Mouse (Mus musculus): Measurements from ENCODE around the gene Gpatch8.

Gpatch8 gene

GRCm38 (mm10) chr11:102496732-102497131 is 59.5 kb downstream of the Gpatch8 start:
- DNase-seq (ENCODE audit: low spot score) = no peak

GRCm38 (mm10) chr11:102496206-102496605 is 60.0 kb downstream of the Gpatch8 start:
- peak; percentile 18 for DNase-seq (ENCODE audit: low spot score)

- DNase-seq (ENCODE audit: low spot score) = peak; percentile 64
Measured at GRCm38 (mm10) chr11:102495742-102496141, 60.5 kb downstream of the Gpatch8 start.

- no peak for DNase-seq (ENCODE audit: low spot score)
Measured at GRCm38 (mm10) chr11:102495114-102495513, 61.1 kb downstream of the Gpatch8 start.

GRCm38 (mm10) chr11:102494063-102494650 is 62.0 kb downstream of the Gpatch8 start:
- no peak for DNase-seq (ENCODE audit: low spot score)

GRCm38 (mm10) chr11:102493241-102493640 is 63.0 kb downstream of the Gpatch8 start:
- no peak for DNase-seq (ENCODE audit: low spot score)

- no peak for DNase-seq (ENCODE audit: low spot score)
Measured at GRCm38 (mm10) chr11:102487901-102488300, 68.3 kb downstream of the Gpatch8 start.

GRCm38 (mm10) chr11:102486733-102487386 is 69.3 kb downstream of the Gpatch8 start:
- DNase-seq (ENCODE audit: low spot score) = peak; percentile 73

GRCm38 (mm10) chr11:102481779-102482178 is 74.4 kb downstream of the Gpatch8 start:
- DNase-seq (ENCODE audit: low spot score) = no peak

GRCm38 (mm10) chr11:102480897-102481296 is 75.3 kb downstream of the Gpatch8 start:
- no peak for DNase-seq (ENCODE audit: low spot score)

GRCm38 (mm10) chr11:102480111-102480510 is 76.1 kb downstream of the Gpatch8 start:
- DNase-seq (ENCODE audit: low spot score) = no peak

- no peak for DNase-seq (ENCODE audit: low spot score)
Measured at GRCm38 (mm10) chr11:102479581-102479980, 76.6 kb downstream of the Gpatch8 start.

- no peak for DNase-seq (ENCODE audit: low spot score)
Measured at GRCm38 (mm10) chr11:102478671-102479070, 77.5 kb downstream of the Gpatch8 start.

GRCm38 (mm10) chr11:102475027-102475426 is 81.2 kb downstream of the Gpatch8 start:
- no peak for DNase-seq (ENCODE audit: low spot score)

- DNase-seq (ENCODE audit: low spot score) = no peak
Measured at GRCm38 (mm10) chr11:102469648-102470357, 86.4 kb downstream of the Gpatch8 start, which contains the start of gene Itga2b. Gene Itga2b, minus strand, starts transcription at chr11:102470122.

- peak; percentile 97 for DNase-seq (ENCODE audit: low spot score)
Measured at GRCm38 (mm10) chr11:102467041-102467631, 89.1 kb downstream of the Gpatch8 start.

GRCm38 (mm10) chr11:102465713-102466436 is 90.3 kb downstream of the Gpatch8 start:
- DNase-seq (ENCODE audit: low spot score) = peak; percentile 74

- no peak for DNase-seq (ENCODE audit: low spot score)
Measured at GRCm38 (mm10) chr11:102464901-102465300, 91.3 kb downstream of the Gpatch8 start.

GRCm38 (mm10) chr11:102461764-102462163 is 94.4 kb downstream of the Gpatch8 start:
- no peak for DNase-seq (ENCODE audit: low spot score)

- DNase-seq (ENCODE audit: low spot score) = no peak
Measured at GRCm38 (mm10) chr11:102460541-102460940, 95.7 kb downstream of the Gpatch8 start.

- peak; percentile 64 for DNase-seq (ENCODE audit: low spot score)
Measured at GRCm38 (mm10) chr11:102455740-102456396, 100.3 kb downstream of the Gpatch8 start.

Measured in lung, postnatal 25 days (tissue).